Mouse (Mus musculus) cerebellum, adult 2 months (tissue): Measurements from ENCODE around the gene Ppargc1a. TPM values are rescaled to one million over a fixed set of nuclear protein-coding genes. Genes with fewer than 3 reads are reported as not detected.

Experiments
- DNase-seq, 2 experiments: peaks; one replicate each; pipeline ENCODE4 v3.0.0; 2021
- H3K27ac ChIP-seq: fragments of 200-500 bp; 2 replicates; pipeline ENCODE4 v1.5.1; 2012; ENCODE audit warnings: low read length, control low read depth, inconsistent platforms; ENCODE audit not compliant: insufficient read depth
- H3K27me3 ChIP-seq: fragments of 200-500 bp; 2 replicates; pipeline ENCODE4 v1.6.1; 2012; ENCODE audit warnings: inconsistent platforms, mild to moderate bottlenecking, low read length, moderate library complexity; ENCODE audit not compliant: control insufficient read depth, insufficient read depth
- H3K4me1 ChIP-seq: fragments of 200-500 bp; 2 replicates; pipeline ENCODE4 v1.6.1; 2011; ENCODE audit warnings: low read length; ENCODE audit not compliant: control insufficient read depth, insufficient read depth
- H3K4me3 ChIP-seq: fragments of 200-500 bp; replicated peaks from 2 replicates; pipeline ENCODE3; 2011; ENCODE audit warnings: mild to moderate bottlenecking, low read depth, low read length, control low read depth; ENCODE audit not compliant: insufficient read depth
- CTCF ChIP-seq: fragments of 200-500 bp; IDR thresholded peaks from 2 replicates; pipeline ENCODE4 v1.5.1; 2011; ENCODE audit warnings: low read depth, mild to moderate bottlenecking, control low read depth, low read length, moderate library complexity, borderline replicate concordance; ENCODE audit not compliant: insufficient read depth
- POLR2A ChIP-seq: fragments of 200-500 bp; IDR thresholded peaks from 2 replicates; pipeline ENCODE4 v1.6.1; 2011; ENCODE audit warnings: low read length, control low read depth, borderline replicate concordance; ENCODE audit not compliant: insufficient read depth
- WGBS: fragments of 180-500 bp; shearing (Covaris S2); methylation state at CpG from one replicate; pipeline ENCODE4 v1.1.7; 2018; 5-methylcytosine and 5-hydroxymethylcytosine counted together
- polyA plus RNA-seq: library from polyadenylated mRNA; depleted of rRNA; stranded (reverse); fragments of >200 nt; gene quantifications from 2 replicates; pipeline ENCODE4 v1.2.3, GENCODE M21; 2012

The Ppargc1a gene
- polyA plus RNA-seq, 1 experiment, result 25.9 TPM

GRCm38 (mm10) chr5:51415456-51415855, 152.1 kb downstream of the Ppargc1a start:
- DNase-seq, result no peak
- TF ChIP-seq CTCF, result no peak
- no peak for TF ChIP-seq POLR2A
- H3K4me1 ChIP-seq, result no peaks in the 10 kb centered on the region
- no peak overlapping the region for H3K4me3 ChIP-seq
- H3K27ac ChIP-seq, result no peak overlapping the region
- H3K27me3 ChIP-seq, result no peaks in the 10 kb centered on the region
- 62% methylated on average over 2 of the region's 2 CpGs for WGBS

GRCm38 (mm10) chr5:51412303-51413117, 155.0 kb downstream of the Ppargc1a start:
- 32% methylated on average over 12 of the region's 12 CpGs for WGBS

GRCm38 (mm10) chr5:51410006-51410405, 157.5 kb downstream of the Ppargc1a start:
- Histone ChIP-seq H3K27me3 (no peaks in the 10 kb centered on the region), H3K27ac (no peak overlapping the region), H3K4me1 (no peaks in the 10 kb centered on the region), H3K4me3 (no peak overlapping the region)
- WGBS, result 13% methylated on average over 1 of the region's 1 CpGs
- TF ChIP-seq CTCF (no peak), POLR2A (no peak)
- no peak for DNase-seq

More at GRCm38 (mm10) chr5:51412303-51413117, 155.0 kb downstream of the Ppargc1a start:
- no peak overlapping the region for H3K27ac ChIP-seq
- no peak for DNase-seq
- H3K27me3 ChIP-seq, result no peaks in the 10 kb centered on the region
- no peak overlapping the region for H3K4me3 ChIP-seq
- no peak for TF ChIP-seq POLR2A
- no peak for TF ChIP-seq CTCF
- no peaks in the 10 kb centered on the region for H3K4me1 ChIP-seq

GRCm38 (mm10) chr5:51406406-51406805, 161.1 kb downstream of the Ppargc1a start:
- DNase-seq, result no peak
- Histone ChIP-seq H3K4me3 (no peak overlapping the region), H3K4me1 (no peaks in the 10 kb centered on the region), H3K27ac (no peak overlapping the region), H3K27me3 (no peaks in the 10 kb centered on the region)
- WGBS, result 66% methylated on average over 3 of the region's 3 CpGs
- TF ChIP-seq CTCF (no peak), POLR2A (no peak)
